ENCODE assay signal across 8 mouse cellular contexts in the genomic region with DNA sequence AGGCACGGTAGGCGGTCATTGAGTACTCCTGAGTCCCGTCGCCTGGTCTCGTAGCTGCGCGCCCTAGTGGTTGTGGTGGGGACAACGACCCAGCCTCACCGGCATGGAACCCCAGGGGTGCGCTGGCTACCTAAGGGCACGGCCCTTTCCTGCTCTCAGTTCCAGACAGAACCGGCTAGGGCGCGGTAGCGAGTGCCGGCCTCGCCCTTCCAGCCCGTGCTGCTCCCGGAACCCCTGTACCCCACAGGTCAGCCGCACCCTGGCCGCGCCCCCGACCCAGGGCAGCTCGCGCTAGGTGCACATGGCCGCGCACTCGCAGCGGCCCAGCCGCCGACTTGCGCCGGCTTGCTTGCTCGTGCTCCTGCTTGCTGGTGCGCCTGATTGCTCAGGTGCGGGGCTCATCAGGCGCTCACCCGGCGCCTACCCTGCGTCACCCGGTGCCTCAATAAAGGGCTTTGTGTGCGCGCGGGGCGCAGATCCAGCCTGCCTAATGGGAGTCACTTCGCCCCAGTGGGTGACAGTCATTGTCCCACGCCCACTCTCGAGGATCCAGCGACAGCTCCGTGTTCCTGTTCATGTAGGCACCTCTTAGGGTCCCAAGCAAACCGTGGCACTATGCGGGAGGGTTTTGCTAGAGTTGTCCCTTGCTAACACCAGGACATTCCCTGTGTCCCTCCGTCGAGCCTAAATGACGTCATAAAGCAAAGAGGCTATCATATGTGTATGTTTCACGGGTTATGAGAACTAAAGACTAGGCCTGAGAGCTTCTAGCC. TPM values are rescaled to one million over a fixed set of nuclear protein-coding genes. Genes with fewer than 3 reads are reported as not detected.
A peak's percentile ranks its signal among the peaks of the same experiment; 100 is the strongest.
DNase-seq lines count a peak whose midpoint lies in the region; ATAC-seq and TF ChIP-seq lines count a peak whose summit lies in the region.

A gene (minus strand): TSS at position 665 of the 773 bp plus-strand sequence.

- H3K4me3 ChIP-seq in forebrain, embryonic 13.5 days: peak within 1 kb of the TSS; percentile 59
- peak within 1 kb of the TSS; percentile 58 for H3K4me3 ChIP-seq in lung, embryonic 14.5 days (ENCODE audit: low read depth, low read length)
- peak within 1 kb of the TSS; percentile 57 for H3K4me3 ChIP-seq in neural tube, embryonic 15.5 days (replicated peaks)

- DNase-seq in CD8-positive naive resting alpha-beta T cell, adult 2 months (ENCODE audit: low read depth in 2 of 2, low spot score in 2 of 2): peak; percentile 60 to 78
- DNase-seq in c-Kit-positive CD71-positive TER-119-negative erythroid progenitor cells, embryonic 14.5 days (ENCODE audit: low read depth): peak; percentile 63
- DNase-seq in heart, postnatal 10 days: peak; percentile 74 to 80
- peak; percentile 64 to 85 for DNase-seq in kidney, postnatal 36 days
- peak; percentile 83 for DNase-seq in lung, embryonic 14.5 days
- DNase-seq in thymus, adult 18-20 months: peak; percentile 57 to 67

- peaks cover 3% of the 10 kb centered on the region; the same call in 1 of the 2 replicates for H3K27me3 ChIP-seq in forebrain, embryonic 13.5 days
- no peaks in the 10 kb centered on the region for H3K27me3 ChIP-seq in lung, embryonic 14.5 days (ENCODE audit: insufficient read depth, low read length)
- 0 out of 2 replicates have a peak, but pooled peaks cover 2% of the 10 kb centered on the region for H3K27me3 ChIP-seq in neural tube, embryonic 15.5 days (replicated peaks)

- intact Hi-C loops in heart, postnatal 10 days (cut with DNase I): no loop called here

- H3K9ac ChIP-seq in forebrain, embryonic 13.5 days: peak within 1 kb of the TSS; percentile 78
- H3K9ac ChIP-seq in lung, embryonic 14.5 days: peak within 1 kb of the TSS; percentile 64
- H3K9ac ChIP-seq in neural tube, embryonic 15.5 days (replicated peaks): peak within 1 kb of the TSS; percentile 51

- H3K4me2 ChIP-seq in forebrain, embryonic 13.5 days: peak within 1 kb of the TSS; percentile 98
- peak within 1 kb of the TSS; percentile 98 for H3K4me2 ChIP-seq in lung, embryonic 14.5 days
- peak within 1 kb of the TSS; percentile 97 for H3K4me2 ChIP-seq in neural tube, embryonic 15.5 days

- ATAC-seq in forebrain, embryonic 13.5 days: peak; percentile 81
- ATAC-seq in lung, embryonic 14.5 days (ENCODE audit: insufficient read depth): peak; percentile 88
- peak; percentile 78 for ATAC-seq in neural tube, embryonic 15.5 days (ENCODE audit: low FRiP score)

- H3K4me1 ChIP-seq in forebrain, embryonic 13.5 days: no peaks in the 10 kb centered on the region
- H3K4me1 ChIP-seq in lung, embryonic 14.5 days (ENCODE audit: insufficient read depth): no peaks in the 10 kb centered on the region; the same call in 1 of the 2 replicates
- H3K4me1 ChIP-seq in neural tube, embryonic 15.5 days: peaks cover 10% of the 10 kb centered on the region

- no peak within 1 kb of the TSS for H3K27ac ChIP-seq in forebrain, embryonic 13.5 days
- H3K27ac ChIP-seq in lung, embryonic 14.5 days (ENCODE audit: low read depth): no peak within 1 kb of the TSS
- H3K27ac ChIP-seq in neural tube, embryonic 15.5 days (replicated peaks): no peak within 1 kb of the TSS

- no peaks in the 10 kb centered on the region for H3K9me3 ChIP-seq in forebrain, embryonic 13.5 days (replicated peaks)
- H3K9me3 ChIP-seq in lung, embryonic 14.5 days (ENCODE audit: low read depth, low read length): no peaks in the 10 kb centered on the region
- H3K9me3 ChIP-seq in neural tube, embryonic 15.5 days (replicated peaks): no peaks in the 10 kb centered on the region

- peak; percentile 81 for TF ChIP-seq CTCF in lung, embryonic 14.5 days (IDR thresholded peaks at IDR 0.05; ENCODE audit: low read depth)

- H3K36me3 ChIP-seq in forebrain, embryonic 13.5 days (ENCODE audit: poor library complexity, severe bottlenecking): no peaks in the 10 kb centered on the region
- no peaks in the 10 kb centered on the region for H3K36me3 ChIP-seq in lung, embryonic 14.5 days (ENCODE audit: insufficient read depth)
- H3K36me3 ChIP-seq in neural tube, embryonic 15.5 days: no peaks in the 10 kb centered on the region

- 1% methylated on average over 42 of the region's 56 CpGs for WGBS in forebrain, embryonic 13.5 days
- WGBS in lung, embryonic 14.5 days: 1% methylated on average over 56 of the region's 56 CpGs
- 1% methylated on average over 53 of the region's 56 CpGs for WGBS in neural tube, embryonic 15.5 days

RNA-seq across cellular contexts. Expression of the gene that starts here (rescaled TPM):
- polyA plus RNA-seq in forebrain, embryonic 13.5 days (2015; fragmentation: Nextera tagmentation; extraction: Ambion mirVana): 0.27 and 0.37 TPM in 2 replicates
- total RNA-seq in heart, postnatal 10 days (2021): not detected
- polyA plus RNA-seq in lung, embryonic 14.5 days (2014; fragmentation: Nextera tagmentation; extraction: Ambion mirVana): 0.45 and 0.53 TPM in 2 replicates
- 0.17 TPM in 1 of 2 replicates, not detected in the other for polyA plus RNA-seq in neural tube, embryonic 15.5 days (2015; fragmentation: Nextera tagmentation; extraction: Ambion mirVana)

Comparison
In these comparisons a context has a peak if more than half of its experiments do, and no peak if none do; other contexts are left out.
1. Peak in ATAC-seq, H3K4me3 ChIP-seq, H3K9ac ChIP-seq and H3K4me2 ChIP-seq in forebrain, embryonic 13.5 days; RNA of the gene not detected or under 1 TPM.
2. Peak in DNase-seq in heart, postnatal 10 days; RNA of the gene not detected or under 1 TPM.
3. Peak in DNase-seq, ATAC-seq, H3K4me3 ChIP-seq, H3K9ac ChIP-seq and H3K4me2 ChIP-seq in lung, embryonic 14.5 days; RNA of the gene not detected or under 1 TPM.
4. Peak in ATAC-seq, H3K4me3 ChIP-seq, H3K9ac ChIP-seq and H3K4me2 ChIP-seq in neural tube, embryonic 15.5 days; RNA of the gene not detected or under 1 TPM.